Mouse (Mus musculus): ENCODE results near the gene Rbm31y. TPM values are rescaled to one million over a fixed set of nuclear protein-coding genes. Genes with fewer than 3 reads are reported as not detected.

Gene Rbm31y
- not detected for polyA plus RNA-seq (2017; shearing (Covaris generic))

DNA sequence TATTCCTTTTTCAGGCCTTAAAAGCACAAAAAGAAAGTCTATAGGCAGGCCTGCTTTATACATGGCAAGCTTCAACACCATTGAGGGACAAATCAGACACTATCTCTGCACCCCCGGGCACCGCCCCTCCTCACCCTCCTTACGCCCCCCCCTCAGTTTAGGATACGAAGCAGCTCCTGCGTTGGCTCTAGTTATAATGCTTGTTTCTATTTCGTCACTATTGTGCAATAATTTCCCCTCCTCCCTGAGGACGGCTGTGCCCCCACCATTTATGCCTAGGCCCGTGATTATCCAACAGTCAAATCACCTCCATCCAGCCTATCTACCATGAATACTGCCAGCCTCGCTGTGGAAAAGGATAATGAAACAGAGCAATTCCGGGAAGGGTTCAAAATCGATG, at the start of gene Rbm31y:
Gene Rbm31y (plus strand): TSS at position 301 of the 400 bp plus-strand sequence.

